Mouse (Mus musculus): ENCODE measurements around the gene Smc3. TPM values are rescaled to one million over a fixed set of nuclear protein-coding genes. Genes with fewer than 3 reads are reported as not detected.
"Not testable (repeated sequence)": the region's sequence is repeated elsewhere in the genome, so short reads cannot be mapped to it uniquely, and the experiment has no call there.

Gene Smc3
- polyA plus RNA-seq, 1 experiment from 2014 or later = 68.0 TPM

GRCm38 (mm10) chr19:53578597-53579252, 21.5 kb upstream of the Smc3 start:
- Histone ChIP-seq H3K4me1 (replicated peaks) (0 out of 2 replicates have a peak, but pooled peaks cover 4% of the 10 kb centered on the region), H3K36me3 (no peaks in the 10 kb centered on the region), H3K27ac (no peak overlapping the region), H3K9ac (no peak overlapping the region), H3K9me3 (peaks cover 1% of the 10 kb centered on the region; the same call in 1 of the 2 replicates), H3K4me3 (no peak overlapping the region), H3K27me3 (no peaks in the 10 kb centered on the region), H3K4me2 (peak overlapping the region; percentile 32; the same call in 1 of the 2 replicates)
- peak; percentile 57; the same call in 1 of the 2 replicates for ATAC-seq (ENCODE audit: low FRiP score)
- WGBS = 12% methylated on average over 8 of the region's 8 CpGs

GRCm38 (mm10) chr19:53580271-53580670, 19.9 kb upstream of the Smc3 start:
- not testable (repeated sequence) for H3K27me3 ChIP-seq; ATAC-seq (ENCODE audit: low FRiP score); H3K4me1 ChIP-seq (replicated peaks); H3K27ac ChIP-seq; H3K4me2 ChIP-seq; H3K4me3 ChIP-seq; H3K36me3 ChIP-seq; H3K9ac ChIP-seq
- H3K9me3 ChIP-seq = peaks cover 15% of the 10 kb centered on the region
- WGBS = 94% methylated on average over 8 of the region's 8 CpGs

GRCm38 (mm10) chr19:53587686-53588085, 12.5 kb upstream of the Smc3 start:
- 97% methylated on average over 3 of the region's 3 CpGs for WGBS

GRCm38 (mm10) chr19:53588968-53589367, 11.2 kb upstream of the Smc3 start, which contains the start of gene Nutf2-ps1:
Gene Nutf2-ps1, minus strand, starts transcription at chr19:53589068.
- not testable (repeated sequence) for H3K27ac ChIP-seq; H3K27me3 ChIP-seq; H3K4me1 ChIP-seq (replicated peaks); ATAC-seq (ENCODE audit: low FRiP score); H3K36me3 ChIP-seq; H3K4me2 ChIP-seq; H3K9ac ChIP-seq; H3K4me3 ChIP-seq
- 96% methylated on average over 7 of the region's 7 CpGs for WGBS
- peaks cover 20% of the 10 kb centered on the region for H3K9me3 ChIP-seq

More at GRCm38 (mm10) chr19:53587686-53588085, 12.5 kb upstream of the Smc3 start:
- H3K9ac ChIP-seq; H3K4me1 ChIP-seq (replicated peaks); H3K4me2 ChIP-seq; ATAC-seq (ENCODE audit: low FRiP score); H3K4me3 ChIP-seq; H3K27ac ChIP-seq; H3K27me3 ChIP-seq; H3K36me3 ChIP-seq: not testable (repeated sequence)
- peaks cover 23% of the 10 kb centered on the region for H3K9me3 ChIP-seq

GRCm38 (mm10) chr19:53596723-53597474, 3.3 kb upstream of the Smc3 start:
- WGBS = 53% methylated on average over 7 of the region's 7 CpGs
- ATAC-seq (ENCODE audit: low FRiP score) = no peak
- no peak overlapping the region for H3K27ac ChIP-seq
- H3K36me3 ChIP-seq = no peaks in the 10 kb centered on the region
- H3K4me3 ChIP-seq = no peak overlapping the region
- no peak overlapping the region for H3K4me2 ChIP-seq
- H3K9me3 ChIP-seq = no peaks in the 10 kb centered on the region
- no peak overlapping the region for H3K9ac ChIP-seq
- no peaks in the 10 kb centered on the region for H3K27me3 ChIP-seq
- H3K4me1 ChIP-seq (replicated peaks) = peaks cover 7% of the 10 kb centered on the region

- Histone ChIP-seq H3K27me3 (no peaks in the 10 kb centered on the region), H3K36me3 (peaks cover 16% of the 10 kb centered on the region), H3K9me3 (no peaks in the 10 kb centered on the region), H3K4me2 (peak overlapping the region; percentile 94), H3K27ac (peak overlapping the region; percentile 97), H3K4me1 (replicated peaks) (peaks cover 21% of the 10 kb centered on the region), H3K9ac (peak overlapping the region; percentile 92), H3K4me3 (peak overlapping the region; percentile 96)
- under 1% methylated on average over 72 of the region's 82 CpGs for WGBS
- ATAC-seq (ENCODE audit: low FRiP score) = peak; percentile 78
These were observed 558 bp downstream of the Smc3 start for GRCm38 (mm10) chr19:53600549-53601362.

GRCm38 (mm10) chr19:53601363-53601655, 1.1 kb downstream of the Smc3 start:
- Histone ChIP-seq H3K4me3 (peak overlapping the region; percentile 96), H3K27ac (peak overlapping the region; percentile 97), H3K4me2 (peak overlapping the region; percentile 94), H3K9ac (peak overlapping the region; percentile 92), H3K27me3 (no peaks in the 10 kb centered on the region), H3K4me1 (replicated peaks) (peaks cover 21% of the 10 kb centered on the region), H3K9me3 (no peaks in the 10 kb centered on the region), H3K36me3 (peaks cover 20% of the 10 kb centered on the region)
- 9% methylated on average over 11 of the region's 11 CpGs for WGBS
- ATAC-seq (ENCODE audit: low FRiP score) = no peak

GRCm38 (mm10) chr19:53608921-53609320, 8.7 kb downstream of the Smc3 start:
- H3K27me3 ChIP-seq = no peaks in the 10 kb centered on the region
- H3K9ac ChIP-seq = no peak overlapping the region
- ATAC-seq (ENCODE audit: low FRiP score) = no peak
- WGBS = 61% methylated on average over 6 of the region's 6 CpGs
- H3K9me3 ChIP-seq = no peaks in the 10 kb centered on the region
- H3K4me1 ChIP-seq (replicated peaks) = peaks cover 7% of the 10 kb centered on the region; the same call in 1 of the 2 replicates
- no peak overlapping the region for H3K4me3 ChIP-seq
- no peak overlapping the region for H3K4me2 ChIP-seq
- peaks cover 27% of the 10 kb centered on the region for H3K36me3 ChIP-seq
- no peak overlapping the region for H3K27ac ChIP-seq

- H3K27me3 ChIP-seq = no peaks in the 10 kb centered on the region
- no peaks in the 10 kb centered on the region for H3K9me3 ChIP-seq
- no peak overlapping the region for H3K4me3 ChIP-seq
- no peak overlapping the region for H3K9ac ChIP-seq
- ATAC-seq (ENCODE audit: low FRiP score) = no peak
- no peak overlapping the region for H3K27ac ChIP-seq
- no peaks in the 10 kb centered on the region for H3K4me1 ChIP-seq (replicated peaks)
- WGBS = 97% methylated on average over 13 of the region's 13 CpGs
- no peak overlapping the region for H3K4me2 ChIP-seq
- peaks cover 76% of the 10 kb centered on the region for H3K36me3 ChIP-seq
These were observed 21.5 kb downstream of the Smc3 start for GRCm38 (mm10) chr19:53621681-53622080.

- Histone ChIP-seq H3K4me1 (replicated peaks) (no peaks in the 10 kb centered on the region), H3K4me2 (no peak overlapping the region), H3K36me3 (peaks cover 76% of the 10 kb centered on the region), H3K4me3 (no peak overlapping the region), H3K27ac (no peak overlapping the region), H3K9ac (no peak overlapping the region), H3K9me3 (no peaks in the 10 kb centered on the region), H3K27me3 (no peaks in the 10 kb centered on the region)
- 84% methylated on average over 2 of the region's 2 CpGs for WGBS
- ATAC-seq (ENCODE audit: low FRiP score) = no peak
These were observed 37.8 kb downstream of the Smc3 start for GRCm38 (mm10) chr19:53638041-53638440.

- Histone ChIP-seq H3K36me3 (peaks cover 76% of the 10 kb centered on the region), H3K9me3 (no peaks in the 10 kb centered on the region), H3K27ac (no peak overlapping the region), H3K4me2 (no peak overlapping the region), H3K9ac (no peak overlapping the region), H3K27me3 (no peaks in the 10 kb centered on the region), H3K4me1 (replicated peaks) (no peaks in the 10 kb centered on the region), H3K4me3 (no peak overlapping the region)
- ATAC-seq (ENCODE audit: low FRiP score) = no peak
- WGBS = 93% methylated on average over 8 of the region's 8 CpGs
These were observed 38.5 kb downstream of the Smc3 start for GRCm38 (mm10) chr19:53638727-53639126.

GRCm38 (mm10) chr19:53644020-53644595, 43.9 kb downstream of the Smc3 start:
- H3K36me3 ChIP-seq = peaks cover 65% of the 10 kb centered on the region
- H3K4me2 ChIP-seq = no peak overlapping the region
- no peaks in the 10 kb centered on the region for H3K27me3 ChIP-seq
- WGBS = 95% methylated on average over 9 of the region's 9 CpGs
- H3K4me1 ChIP-seq (replicated peaks) = peaks cover 7% of the 10 kb centered on the region; the same call in 1 of the 2 replicates
- no peaks in the 10 kb centered on the region for H3K9me3 ChIP-seq
- H3K4me3 ChIP-seq = no peak overlapping the region
- no peak for ATAC-seq (ENCODE audit: low FRiP score)
- no peak overlapping the region for H3K27ac ChIP-seq
- no peak overlapping the region for H3K9ac ChIP-seq
